Mouse (Mus musculus): ENCODE measurements around the gene Smyd3. TPM values are rescaled to one million over a fixed set of nuclear protein-coding genes. Genes with fewer than 3 reads are reported as not detected.
A peak's percentile ranks its signal among the peaks of the same experiment; 100 is the strongest.

The Smyd3 gene
- total and polyA plus RNA-seq, 3 experiments, result 2.7 to 8.1 (median 7.6) TPM

- DNase-seq, result no peak
- no peak overlapping the region for H3K4me3 ChIP-seq
- 33% methylated on average over 11 of the region's 11 CpGs for WGBS
- intact Hi-C loops (cut with DNase I), result no loop called here
- H3K27ac ChIP-seq, result peak overlapping the region; percentile 67
- peaks cover 6% of the 10 kb centered on the region; the same call in 1 of the 2 replicates for H3K79me2 ChIP-seq (replicated peaks; ENCODE audit: control insufficient read depth, insufficient read depth, low read length)
- peaks cover 12% of the 10 kb centered on the region for H3K36me3 ChIP-seq (ENCODE audit: control insufficient read depth, insufficient read depth, low read length)
- no peak overlapping the region for H3K9ac ChIP-seq (ENCODE audit: low read depth, low read length)
- no peaks in the 10 kb centered on the region for H3K27me3 ChIP-seq (ENCODE audit: control insufficient read depth, insufficient read depth, low read length)
- H3K4me1 ChIP-seq (ENCODE audit: control insufficient read depth, insufficient read depth, low read length), result peaks cover 18% of the 10 kb centered on the region
- no peak for TF ChIP-seq CTCF (IDR thresholded peaks at IDR 0.05)
- no peak for TF ChIP-seq POLR2A (IDR thresholded peaks at IDR 0.05; ENCODE audit: insufficient read depth, low read depth, low read length)
- TF ChIP-seq EP300 (IDR thresholded peaks at IDR 0.05; ENCODE audit: insufficient read depth, low read depth, low read length), result no peak
These were observed 41.8 kb upstream of the Smyd3 start for GRCm38 (mm10) chr1:179559446-179560194.

DNA sequence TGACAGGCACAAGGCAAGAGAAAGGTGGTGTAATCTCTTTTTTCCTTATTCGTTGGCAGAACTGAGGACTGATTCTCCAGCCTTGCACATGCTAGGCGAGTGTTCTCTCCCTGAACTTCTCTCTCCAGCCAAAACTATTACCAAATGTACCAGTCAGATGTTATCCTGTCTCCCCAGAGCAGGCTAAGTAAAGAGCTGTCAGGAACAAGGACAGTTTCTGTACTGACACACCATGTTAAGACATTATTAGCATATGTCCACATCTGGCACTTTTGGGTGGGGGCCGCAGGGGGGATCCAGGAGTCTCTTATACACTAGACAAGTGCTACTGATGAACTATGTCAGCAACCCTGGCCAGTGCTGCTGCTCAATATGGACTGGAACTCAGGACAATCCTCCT lies 39.1 kb upstream of the Smyd3 start:
- peaks cover 29% of the 10 kb centered on the region for H3K4me1 ChIP-seq (ENCODE audit: control insufficient read depth, insufficient read depth, low read length)
- peaks cover 7% of the 10 kb centered on the region; the same call in 1 of the 2 replicates for H3K79me2 ChIP-seq (replicated peaks; ENCODE audit: control insufficient read depth, insufficient read depth, low read length)
- H3K27ac ChIP-seq, result peak overlapping the region; percentile 34
- peaks cover 26% of the 10 kb centered on the region for H3K36me3 ChIP-seq (ENCODE audit: control insufficient read depth, insufficient read depth, low read length)
- no peak overlapping the region for H3K4me3 ChIP-seq
- 56% methylated on average over 3 of the region's 3 CpGs for WGBS
- intact Hi-C loops (cut with DNase I), result no loop called here
- no peak for DNase-seq
- TF ChIP-seq CTCF (IDR thresholded peaks at IDR 0.05), result no peak
- TF ChIP-seq POLR2A (IDR thresholded peaks at IDR 0.05; ENCODE audit: insufficient read depth, low read depth, low read length), result no peak
- TF ChIP-seq EP300 (IDR thresholded peaks at IDR 0.05; ENCODE audit: insufficient read depth, low read depth, low read length), result no peak
- H3K27me3 ChIP-seq (ENCODE audit: control insufficient read depth, insufficient read depth, low read length), result no peaks in the 10 kb centered on the region
- no peak overlapping the region for H3K9ac ChIP-seq (ENCODE audit: low read depth, low read length)

- intact Hi-C loops (cut with DNase I), result no loop called here
These were observed 36.1 kb upstream of the Smyd3 start for GRCm38 (mm10) chr1:179553949-179554347.

GRCm38 (mm10) chr1:179553197-179553948 lies 35.5 kb upstream of the Smyd3 start:
- Histone ChIP-seq H3K4me3 (no peak overlapping the region), H3K79me2 (replicated peaks; ENCODE audit: control insufficient read depth, insufficient read depth, low read length) (peaks cover 7% of the 10 kb centered on the region), H3K36me3 (ENCODE audit: control insufficient read depth, insufficient read depth, low read length) (peaks cover 32% of the 10 kb centered on the region), H3K27ac (peak overlapping the region; percentile 55), H3K4me1 (ENCODE audit: control insufficient read depth, insufficient read depth, low read length) (peaks cover 28% of the 10 kb centered on the region), H3K27me3 (ENCODE audit: control insufficient read depth, insufficient read depth, low read length) (no peaks in the 10 kb centered on the region), H3K9ac (ENCODE audit: low read depth, low read length) (no peak overlapping the region)
- TF ChIP-seq CTCF (IDR thresholded peaks at IDR 0.05) (no peak), POLR2A (IDR thresholded peaks at IDR 0.05; ENCODE audit: insufficient read depth, low read depth, low read length) (no peak), EP300 (IDR thresholded peaks at IDR 0.05; ENCODE audit: insufficient read depth, low read depth, low read length) (no peak)
- no peak for DNase-seq
- intact Hi-C loops (cut with DNase I), result no loop called here
- WGBS, result 27% methylated on average over 5 of the region's 5 CpGs

More at GRCm38 (mm10) chr1:179553949-179554347, 36.1 kb upstream of the Smyd3 start:
- peaks cover 28% of the 10 kb centered on the region for H3K4me1 ChIP-seq (ENCODE audit: control insufficient read depth, insufficient read depth, low read length)
- peaks cover 7% of the 10 kb centered on the region for H3K79me2 ChIP-seq (replicated peaks; ENCODE audit: control insufficient read depth, insufficient read depth, low read length)
- no peak overlapping the region for H3K4me3 ChIP-seq
- peak overlapping the region; percentile 15; the same call in 1 of the 2 replicates for H3K27ac ChIP-seq
- no peak for DNase-seq
- WGBS, result 48% methylated on average over 4 of the region's 4 CpGs
- no peak for TF ChIP-seq EP300 (IDR thresholded peaks at IDR 0.05; ENCODE audit: insufficient read depth, low read depth, low read length)
- no peak for TF ChIP-seq CTCF (IDR thresholded peaks at IDR 0.05)
- no peak for TF ChIP-seq POLR2A (IDR thresholded peaks at IDR 0.05; ENCODE audit: insufficient read depth, low read depth, low read length)
- H3K27me3 ChIP-seq (ENCODE audit: control insufficient read depth, insufficient read depth, low read length), result no peaks in the 10 kb centered on the region
- H3K9ac ChIP-seq (ENCODE audit: low read depth, low read length), result 0 out of 2 replicates have a peak overlapping the region, but pooled peaks have one; percentile 48
- peaks cover 31% of the 10 kb centered on the region for H3K36me3 ChIP-seq (ENCODE audit: control insufficient read depth, insufficient read depth, low read length)

- H3K27ac ChIP-seq, result peak overlapping the region; percentile 55
- peak overlapping the region; percentile 12; the same call in 1 of the 2 replicates for H3K9ac ChIP-seq (ENCODE audit: low read depth, low read length)
- DNase-seq, result no peak
- H3K4me3 ChIP-seq, result no peak overlapping the region
- 38% methylated on average over 7 of the region's 7 CpGs for whole genome bisulfite sequencing
- H3K4me1 ChIP-seq (ENCODE audit: control insufficient read depth, insufficient read depth, low read length), result peaks cover 29% of the 10 kb centered on the region
- intact Hi-C loops (cut with DNase I), result no loop called here
- TF ChIP-seq EP300 (IDR thresholded peaks at IDR 0.05; ENCODE audit: insufficient read depth, low read depth, low read length) (peak; percentile 66; the same call in 1 of the 2 replicates), CTCF (IDR thresholded peaks at IDR 0.05) (no peak), POLR2A (IDR thresholded peaks at IDR 0.05; ENCODE audit: insufficient read depth, low read depth, low read length) (no peak)
- peaks cover 9% of the 10 kb centered on the region for H3K79me2 ChIP-seq (replicated peaks; ENCODE audit: control insufficient read depth, insufficient read depth, low read length)
- H3K36me3 ChIP-seq (ENCODE audit: control insufficient read depth, insufficient read depth, low read length), result peaks cover 32% of the 10 kb centered on the region
- H3K27me3 ChIP-seq (ENCODE audit: control insufficient read depth, insufficient read depth, low read length), result no peaks in the 10 kb centered on the region
These were observed 34.9 kb upstream of the Smyd3 start for GRCm38 (mm10) chr1:179552751-179553150.
